Mouse (Mus musculus) stomach, embryonic 14.5 days (tissue): Measurements from ENCODE around the gene Gm36864. TPM values are rescaled to one million over a fixed set of nuclear protein-coding genes. Genes with fewer than 3 reads are reported as not detected.
A peak's percentile ranks its signal among the peaks of the same experiment; 100 is the strongest.
"Not testable (repeated sequence)": the region's sequence is repeated elsewhere in the genome, so short reads cannot be mapped to it uniquely, and the experiment has no call there.

Source experiments
- ATAC-seq: fragments of 200-750 bp; cut with Nextera tagmentation; 2 replicates; pipeline ENCODE4 v1.8.0; 2017; ENCODE audit warnings: low read depth, moderate TSS enrichment; ENCODE audit not compliant: insufficient number of reproducible peaks, insufficient read depth, low FRiP score
- H3K27ac ChIP-seq: fragments of 300-500 bp; sonication (generic); 2 replicates; pipeline ENCODE4 v1.5.1; 2014; ENCODE audit warnings: mild to moderate bottlenecking, low read length, moderate library complexity, mixed read lengths
- H3K27me3 ChIP-seq: fragments of 300-500 bp; sonication (generic); 2 replicates; pipeline ENCODE4 v1.6.1; 2014; ENCODE audit warnings: low read length, control low read depth, mixed read lengths; ENCODE audit not compliant: control insufficient read depth, insufficient read depth
- H3K36me3 ChIP-seq: fragments of 300-500 bp; sonication (generic); 2 replicates; pipeline ENCODE4 v1.6.1; 2014; ENCODE audit warnings: mild to moderate bottlenecking, control low read depth, low read length, moderate library complexity, mixed read lengths; ENCODE audit not compliant: control insufficient read depth, insufficient read depth
- H3K4me1 ChIP-seq: fragments of 300-500 bp; sonication (generic); 2 replicates; pipeline ENCODE4 v1.6.1; 2014; ENCODE audit warnings: low read length, control low read depth, mixed read lengths; ENCODE audit not compliant: control insufficient read depth, insufficient read depth
- H3K4me2 ChIP-seq: fragments of 300-500 bp; sonication (generic); replicated peaks from 2 replicates; pipeline ENCODE4 v1.6.1; 2014; ENCODE audit warnings: low read depth, low read length, control low read depth
- H3K4me3 ChIP-seq: fragments of 300-500 bp; sonication (generic); 2 replicates; pipeline ENCODE4 v1.5.1; 2014; ENCODE audit warnings: low read depth, low read length, control low read depth
- H3K9ac ChIP-seq: fragments of 300-500 bp; sonication (generic); replicated peaks from 2 replicates; pipeline ENCODE4 v1.6.1; 2014; ENCODE audit warnings: low read depth, mild to moderate bottlenecking, control low read depth, low read length, moderate library complexity, mixed read lengths
- H3K9me3 ChIP-seq: fragments of 300-500 bp; sonication (generic); 2 replicates; pipeline ENCODE4 v1.6.1; 2016; ENCODE audit warnings: low read depth, low read length, control low read depth; ENCODE audit not compliant: control insufficient read depth
- whole genome bisulfite sequencing: fragments of 180-500 bp; shearing (Covaris S2); extraction: QIAGEN DNeasy Blood & Tissue Kit; methylation state at CpG from one replicate; pipeline ENCODE4 v1.1.7; 2014; 5-methylcytosine and 5-hydroxymethylcytosine counted together
- polyA plus RNA-seq: library from polyadenylated mRNA; unstranded; fragments of >200 nt; fragmentation: Nextera tagmentation; extraction: Ambion mirVana; gene quantifications from 2 replicates; pipeline ENCODE4 v1.2.1, GENCODE M21; 2014

The Gm36864 gene
- not detected in 2 replicates for polyA plus RNA-seq

DNA sequence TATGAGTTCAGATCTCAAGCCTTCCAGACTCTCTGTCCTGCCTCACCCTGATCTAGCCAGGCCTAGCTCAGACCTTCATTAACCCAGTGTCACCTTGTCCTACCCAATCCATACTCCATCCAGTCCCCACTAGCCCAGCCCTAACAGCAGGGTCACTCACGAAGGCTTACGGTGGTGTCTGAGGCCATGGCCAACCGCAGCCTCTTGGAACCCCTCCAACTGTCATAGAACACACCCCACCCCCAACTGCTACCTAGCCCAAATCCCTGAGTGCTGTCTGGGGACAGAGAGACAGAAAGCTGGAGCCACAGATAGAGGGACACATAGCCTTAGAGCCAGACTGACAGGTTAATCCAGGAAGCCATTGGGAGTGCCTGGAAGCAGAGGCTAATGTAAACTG, at the start of gene Gm36864:
Gm36864 (plus strand) TSS at position 269 of the 400 bp plus-strand sequence.
- Histone ChIP-seq H3K9me3 (no peaks in the 10 kb centered on the region), H3K36me3 (no peaks in the 10 kb centered on the region), H3K4me2 (no peak within 1 kb of the TSS), H3K4me1 (no peaks in the 10 kb centered on the region), H3K27ac (no peak within 1 kb of the TSS), H3K9ac (no peak within 1 kb of the TSS), H3K4me3 (no peak within 1 kb of the TSS), H3K27me3 (no peaks in the 10 kb centered on the region)
- ATAC-seq = no peak
- WGBS = 83% methylated on average over 3 of the region's 3 CpGs

DNA sequence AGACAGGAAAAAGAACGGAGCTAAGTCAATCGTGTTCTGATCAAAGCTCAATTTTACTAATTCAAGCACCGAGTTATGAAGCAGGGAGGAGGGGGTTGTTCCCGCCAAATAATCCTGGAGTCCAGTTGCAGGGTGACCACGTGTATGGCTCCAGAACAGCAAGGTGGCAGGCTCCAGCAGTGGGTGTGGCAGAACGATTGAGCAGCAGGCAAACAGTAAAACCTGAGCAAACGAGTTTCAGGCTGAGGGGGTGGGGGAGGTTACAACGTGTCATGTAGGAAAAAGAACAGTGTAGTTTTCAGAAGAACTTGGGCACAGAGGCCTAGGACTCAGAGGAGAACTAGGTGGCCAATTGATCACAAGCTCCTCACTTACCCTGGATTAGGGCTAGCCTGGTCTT, 49.5 kb upstream of the Gm36864 start:
- 54% methylated on average over 8 of the region's 8 CpGs for WGBS
- not testable (repeated sequence) for H3K9me3 ChIP-seq, H3K4me2 ChIP-seq, H3K4me3 ChIP-seq, H3K36me3 ChIP-seq, H3K27me3 ChIP-seq, H3K9ac ChIP-seq, H3K4me1 ChIP-seq, H3K27ac ChIP-seq
- peak; percentile 79 for ATAC-seq

DNA sequence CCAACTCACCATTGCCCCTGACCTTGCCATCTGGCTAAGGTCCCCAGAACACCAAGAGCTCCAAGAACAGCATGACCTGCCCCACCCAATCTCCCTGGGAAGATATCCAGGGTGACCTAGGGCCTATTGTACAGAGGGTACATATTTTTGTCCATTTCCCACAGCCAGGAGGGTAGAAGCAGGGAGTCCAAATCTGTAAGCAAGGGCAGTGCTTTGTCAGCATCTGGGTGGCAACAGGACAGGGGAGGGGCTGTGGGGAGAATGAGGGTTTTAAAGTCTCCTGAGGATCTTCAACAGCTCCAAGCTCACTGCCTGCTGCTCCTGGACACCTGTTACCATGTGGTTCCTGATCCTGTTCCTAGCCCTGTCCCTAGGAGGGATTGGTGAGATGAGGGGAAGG, 48.0 kb upstream of the Gm36864 start, which contains the start of gene Klk1b24:
Klk1b24 (plus strand) TSS at position 301 of the 400 bp plus-strand sequence.
- not testable (repeated sequence) for H3K9ac ChIP-seq, H3K4me3 ChIP-seq, H3K4me1 ChIP-seq, H3K4me2 ChIP-seq, H3K27ac ChIP-seq, ATAC-seq, H3K36me3 ChIP-seq, H3K27me3 ChIP-seq, H3K9me3 ChIP-seq

- ATAC-seq, H3K9me3 ChIP-seq, H3K27ac ChIP-seq, H3K27me3 ChIP-seq, H3K36me3 ChIP-seq, H3K4me1 ChIP-seq, H3K4me2 ChIP-seq, H3K9ac ChIP-seq, H3K4me3 ChIP-seq: not testable (repeated sequence)
- WGBS = 75% methylated on average over 1 of the region's 1 CpGs
These were observed 42.5 kb upstream of the Gm36864 start for GRCm38 (mm10) chr7:44193466-44193865.

DNA sequence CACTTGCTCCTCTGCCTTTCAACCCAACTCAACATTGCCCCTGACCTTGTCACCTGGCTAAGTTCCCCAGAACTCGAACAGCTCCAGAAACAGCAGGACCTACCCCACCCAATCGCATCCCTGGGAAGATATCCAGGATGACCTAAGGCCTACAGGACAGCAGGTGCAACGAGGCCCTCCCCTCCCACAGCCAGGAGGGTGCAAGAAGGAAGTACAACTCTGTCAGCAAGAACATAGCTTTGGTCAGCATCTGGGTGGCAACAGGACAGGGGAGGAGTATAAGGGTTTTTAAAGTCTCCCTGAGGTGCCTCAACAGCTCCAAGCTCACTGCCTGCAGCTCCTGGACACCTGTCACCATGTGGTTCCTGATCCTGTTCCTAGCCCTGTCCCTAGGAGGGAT, 38.1 kb upstream of the Gm36864 start, which contains the start of gene Klk1b3:
Klk1b3 (plus strand) TSS at position 301 of the 400 bp plus-strand sequence.
- Histone ChIP-seq H3K4me3 (no peak within 1 kb of the TSS), H3K36me3 (no peaks in the 10 kb centered on the region), H3K4me1 (no peaks in the 10 kb centered on the region), H3K9me3 (no peaks in the 10 kb centered on the region), H3K4me2 (no peak within 1 kb of the TSS), H3K27ac (no peak within 1 kb of the TSS), H3K9ac (no peak within 1 kb of the TSS), H3K27me3 (no peaks in the 10 kb centered on the region)
- 72% methylated on average over 3 of the region's 3 CpGs for WGBS
- no peak for ATAC-seq

GRCm38 (mm10) chr7:44207135-44207534, 28.8 kb upstream of the Gm36864 start, which contains the start of gene Klk1b4:
TSS of gene Klk1b4 (plus strand) at chr7:44207435.
- not testable (repeated sequence) for H3K4me3 ChIP-seq, H3K27ac ChIP-seq, H3K9ac ChIP-seq, H3K36me3 ChIP-seq, H3K4me2 ChIP-seq, H3K9me3 ChIP-seq, ATAC-seq, H3K27me3 ChIP-seq, H3K4me1 ChIP-seq
- 32% methylated on average over 3 of the region's 3 CpGs for WGBS

DNA sequence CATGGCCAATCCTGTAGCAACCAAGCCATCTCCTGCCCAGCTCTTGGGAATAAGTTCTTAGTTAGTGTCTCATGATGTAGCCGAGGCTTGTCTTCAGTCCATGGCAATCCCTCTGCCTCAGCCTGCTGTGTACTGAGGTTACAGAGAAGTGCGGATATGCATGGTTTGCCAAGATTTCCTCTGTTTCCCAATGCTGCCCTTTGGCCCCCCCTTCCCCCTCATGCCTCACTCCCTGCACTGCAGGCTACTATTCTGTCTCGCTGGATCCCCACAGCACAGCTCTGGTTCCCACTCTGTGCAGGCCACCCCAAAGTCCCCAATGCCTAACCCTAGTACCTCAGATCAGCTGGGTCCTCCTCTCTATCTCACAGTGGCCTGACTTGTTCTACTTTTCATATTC, 27.7 kb upstream of the Gm36864 start:
- Histone ChIP-seq H3K4me3 (no peak overlapping the region), H3K9ac (no peak overlapping the region), H3K4me1 (no peaks in the 10 kb centered on the region), H3K27me3 (no peaks in the 10 kb centered on the region), H3K9me3 (no peaks in the 10 kb centered on the region), H3K36me3 (no peaks in the 10 kb centered on the region), H3K27ac (no peak overlapping the region), H3K4me2 (no peak overlapping the region)
- WGBS = 69% methylated on average over 3 of the region's 3 CpGs
- no peak for ATAC-seq

- Histone ChIP-seq H3K27me3 (no peaks in the 10 kb centered on the region), H3K27ac (no peak within 1 kb of the TSS), H3K4me2 (no peak within 1 kb of the TSS), H3K9ac (no peak within 1 kb of the TSS), H3K36me3 (no peaks in the 10 kb centered on the region), H3K4me3 (no peak within 1 kb of the TSS), H3K9me3 (no peaks in the 10 kb centered on the region), H3K4me1 (no peaks in the 10 kb centered on the region)
- WGBS = 77% methylated on average over 1 of the region's 1 CpGs
- no peak for ATAC-seq
These were observed 20.3 kb upstream of the Gm36864 start, which contains the start of gene Klk1b5 for GRCm38 (mm10) chr7:44215645-44216044. TSS of gene Klk1b5 (plus strand) at chr7:44215945.

DNA sequence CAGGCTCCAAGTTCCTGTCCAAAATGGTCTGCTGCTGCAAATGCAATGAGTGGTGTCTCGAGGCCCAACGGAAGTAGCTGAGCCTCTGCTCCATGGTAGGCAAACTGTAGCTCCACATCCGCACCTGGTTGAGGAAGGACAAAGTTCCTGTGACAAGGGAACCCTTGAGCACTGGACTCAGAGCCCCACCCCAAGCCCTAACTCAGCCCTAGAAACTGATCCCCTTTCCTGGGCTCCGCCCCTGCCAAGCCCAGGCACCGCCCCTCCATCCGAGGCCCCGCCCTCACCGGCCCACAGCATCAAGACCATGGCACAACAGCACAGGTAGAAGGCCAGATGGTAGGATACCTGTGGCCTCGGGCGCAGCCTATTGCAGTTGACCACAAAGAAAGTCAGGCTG, 14.4 kb upstream of the Gm36864 start:
- H3K9me3 ChIP-seq, H3K36me3 ChIP-seq, H3K4me3 ChIP-seq, H3K4me1 ChIP-seq, H3K27ac ChIP-seq, H3K9ac ChIP-seq, H3K27me3 ChIP-seq, H3K4me2 ChIP-seq: not testable (repeated sequence)
- 0 out of 2 replicates have a peak, but pooled peaks have one; percentile 6 for ATAC-seq
- 66% methylated on average over 8 of the region's 10 CpGs for WGBS
